Mouse (Mus musculus): ENCODE data around the gene Klk13.

DNA sequence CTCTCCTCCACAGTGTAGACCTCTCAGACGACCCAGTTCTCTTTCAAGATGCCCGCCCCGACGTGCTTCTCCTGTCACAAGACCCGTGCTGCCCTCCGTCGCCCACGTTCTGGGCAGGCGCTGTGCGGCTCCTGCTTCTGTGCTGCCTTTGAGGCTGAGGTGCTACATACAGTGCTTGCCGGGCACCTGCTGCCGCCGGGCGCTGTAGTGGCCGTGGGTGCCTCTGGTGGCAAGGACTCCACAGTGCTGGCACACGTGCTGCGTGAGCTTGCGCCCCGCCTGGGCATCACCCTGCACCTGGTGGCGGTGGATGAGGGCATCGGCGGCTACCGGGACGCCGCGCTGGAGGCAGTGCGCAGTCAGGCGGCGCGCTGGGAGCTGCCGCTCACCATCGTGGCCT, 37.3 kb upstream of the Klk13 start:
- TF ChIP-seq POLR2A (IDR thresholded peaks at IDR 0.05; ENCODE audit: control insufficient read depth, extremely low read depth, insufficient read depth, low read length, poor library complexity) (no peak), CTCF (IDR thresholded peaks at IDR 0.05; ENCODE audit: borderline replicate concordance, control insufficient read depth, extremely low read depth, insufficient read depth, low read length, poor library complexity) (no peak)
